Mouse (Mus musculus) lung, postnatal 10 days (tissue): ENCODE measurements around the gene Rbp3.

Source experiments
- DNase-seq: peaks from one replicate; pipeline ENCODE4 v3.0.0; 2021

Rbp3 gene

GRCm38 (mm10) chr14:33977748-33978147 is 23.9 kb downstream of the Rbp3 start:
- no peak for DNase-seq

- DNase-seq: peak; percentile 20
These were observed 24.8 kb downstream of the Rbp3 start, which contains the start of gene Zfp488 for GRCm38 (mm10) chr14:33978604-33979059. TSS of gene Zfp488 (minus strand) at chr14:33978764.

- no peak for DNase-seq
These were observed 35.4 kb downstream of the Rbp3 start for GRCm38 (mm10) chr14:33989201-33989600.

GRCm38 (mm10) chr14:33991971-33992370 is 38.2 kb downstream of the Rbp3 start:
- no peak for DNase-seq

- DNase-seq: no peak
These were observed 39.2 kb downstream of the Rbp3 start for GRCm38 (mm10) chr14:33993051-33993450.

- DNase-seq: peak; percentile 6
These were observed 39.9 kb downstream of the Rbp3 start for GRCm38 (mm10) chr14:33993521-33994289.

- DNase-seq: no peak
These were observed 43.6 kb downstream of the Rbp3 start for GRCm38 (mm10) chr14:33997427-33997826.

- no peak for DNase-seq
These were observed 46.3 kb downstream of the Rbp3 start for GRCm38 (mm10) chr14:34000076-34000475.

- no peak for DNase-seq
These were observed 47.6 kb downstream of the Rbp3 start for GRCm38 (mm10) chr14:34001445-34001844.

GRCm38 (mm10) chr14:34002358-34002757 is 48.6 kb downstream of the Rbp3 start:
- no peak for DNase-seq
